Mouse (Mus musculus) spleen, embryonic (tissue): ENCODE data around the gene H3f3b.

Experiments used
- CTCF ChIA-PET: fragments of 350-600 bp; sonication (Branson Sonifier 250); formaldehyde crosslinking; loops from one replicate; lab custom pipeline; 2022; lab: Charles Lee

H3f3b gene

DNA sequence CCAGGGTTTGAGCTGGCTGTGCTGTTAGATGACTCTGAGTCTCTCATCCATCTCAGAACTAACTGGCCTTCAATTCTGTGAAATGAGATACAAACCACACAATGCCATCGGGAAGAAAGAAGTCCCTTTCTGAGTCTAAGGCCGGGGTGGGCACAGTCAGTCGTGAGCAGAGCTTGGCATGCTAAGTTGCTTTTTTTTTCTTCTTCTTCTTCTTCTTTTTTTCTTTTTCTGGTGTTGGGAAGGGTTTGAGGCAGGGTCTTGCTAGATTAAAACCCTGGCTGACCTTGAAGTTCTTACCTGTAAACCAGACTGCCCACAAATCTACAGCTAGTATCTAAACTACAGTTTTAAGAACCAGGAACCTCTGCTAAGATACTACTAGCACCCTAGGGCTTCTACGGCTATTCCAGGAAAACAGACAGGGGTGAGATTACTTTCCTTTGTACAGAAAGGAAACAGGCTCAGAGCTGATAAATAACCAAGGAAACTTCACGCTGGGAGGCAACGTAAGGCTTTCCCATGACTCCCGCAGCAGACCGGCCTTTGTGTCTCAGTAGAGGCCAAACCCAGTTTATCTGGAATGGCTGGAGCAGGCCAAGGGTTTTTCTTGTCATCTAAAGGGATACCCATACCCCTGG is 23.5 kb downstream of the H3f3b start:
- CTCF ChIA-PET: interaction anchor here (0.7 kb wide), 2 partner anchors 64 to 513 kb away, joined by 3 to 7 read pairs; no protein-coding TSS in a partner anchor

DNA sequence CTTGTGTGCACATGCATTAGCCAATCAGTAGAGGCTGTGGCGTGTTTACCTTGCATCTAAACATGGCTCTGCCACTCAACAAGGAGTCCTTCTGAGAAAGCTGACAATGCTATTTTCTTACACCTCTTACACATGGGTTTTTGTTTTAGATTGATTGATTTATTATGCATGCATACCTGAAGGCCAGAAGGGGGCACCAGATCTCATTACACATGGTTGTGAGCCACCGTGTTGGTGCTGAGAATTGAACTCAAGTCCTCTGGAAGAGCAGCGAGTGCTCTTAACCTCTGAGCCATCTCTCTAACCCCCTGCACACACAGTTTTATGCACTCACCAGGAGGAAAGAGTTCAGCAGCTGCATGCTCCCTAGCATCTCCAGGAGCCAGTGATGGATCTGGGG is 24.9 kb downstream of the H3f3b start:
- CTCF ChIA-PET: interaction anchor here (0.8 kb wide), 1 partner anchor 396 kb away, joined by 4 read pairs; no protein-coding TSS in a partner anchor

DNA sequence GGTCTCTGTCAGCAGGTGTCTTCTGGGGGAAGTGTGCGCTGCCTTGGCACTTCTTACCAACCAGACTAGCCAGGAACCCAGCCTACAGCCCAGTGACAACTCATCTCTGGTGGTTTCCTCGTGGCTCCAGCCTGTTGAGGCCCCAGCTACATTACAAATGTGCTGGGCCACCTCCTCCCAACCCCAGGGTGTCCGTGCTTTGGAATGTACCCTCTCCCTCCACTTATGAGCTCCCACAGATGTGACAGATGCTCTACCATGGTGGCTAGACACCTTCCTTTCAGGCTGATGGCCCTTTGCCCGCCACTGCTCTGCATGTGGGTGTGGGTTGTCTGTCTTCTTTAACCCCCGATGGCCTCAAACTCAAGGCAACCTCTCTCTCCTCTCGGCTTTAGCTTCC is 26.0 kb downstream of the H3f3b start:
- CTCF ChIA-PET: interaction anchor here (0.7 kb wide), 1 partner anchor 73 kb away, joined by 4 read pairs; no protein-coding TSS in a partner anchor

DNA sequence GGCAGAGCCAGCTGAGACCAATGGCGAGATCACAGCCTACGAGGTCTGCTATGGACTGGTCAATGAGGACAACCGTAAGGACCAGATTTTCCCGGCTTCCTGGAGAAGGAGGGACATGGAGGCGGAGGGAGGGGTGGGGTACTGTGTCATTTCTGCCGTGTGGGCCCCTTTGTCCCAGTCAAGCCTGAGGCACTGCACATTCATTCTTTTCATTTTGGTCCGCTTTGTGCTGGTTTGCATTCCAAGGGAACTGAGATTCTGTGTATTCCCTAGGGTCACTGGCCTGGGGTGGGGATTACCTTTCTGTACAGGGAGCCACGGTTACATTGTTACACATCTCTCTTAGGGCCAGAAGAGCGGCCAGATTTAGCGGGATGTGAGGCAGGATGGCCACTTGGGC is 27.2 kb downstream of the H3f3b start:
- CTCF ChIA-PET: interaction anchor here (0.7 kb wide), 1 partner anchor 8 kb away, joined by 3 read pairs; no protein-coding TSS in a partner anchor

DNA sequence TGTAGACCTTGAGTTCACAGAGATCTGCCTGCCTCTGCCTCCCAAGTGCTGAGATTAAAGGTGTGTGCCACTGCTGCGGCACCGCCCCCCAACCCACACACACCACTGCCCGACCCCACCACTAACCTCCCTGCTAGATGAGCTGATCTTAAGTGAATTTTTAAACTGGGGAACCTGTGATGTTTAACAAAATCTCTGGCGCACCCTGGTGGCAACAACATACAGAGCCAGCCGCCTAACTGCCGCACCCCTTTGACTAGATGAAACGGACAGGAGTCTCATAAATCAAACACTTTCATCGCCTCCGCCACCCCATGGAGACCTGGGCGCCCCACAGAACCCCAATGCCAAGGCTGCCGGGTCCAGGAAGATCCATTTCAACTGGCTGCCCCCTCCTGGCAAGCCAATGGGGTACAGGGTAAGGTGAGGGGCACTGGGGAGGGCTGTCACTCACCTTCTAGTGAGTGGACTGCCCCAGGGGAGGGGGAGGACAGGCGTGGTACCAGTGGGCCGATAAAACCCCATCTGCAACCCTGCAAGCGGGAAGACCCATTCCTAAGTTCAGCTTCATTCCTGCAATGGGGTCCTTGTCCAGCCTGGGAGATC is 28.1 kb downstream of the H3f3b start:
- CTCF ChIA-PET: interaction anchor here (0.6 to 1.1 kb wide), 2 partner anchors 59 to 60 kb away, joined by 3 to 8 read pairs; no protein-coding TSS in a partner anchor

DNA sequence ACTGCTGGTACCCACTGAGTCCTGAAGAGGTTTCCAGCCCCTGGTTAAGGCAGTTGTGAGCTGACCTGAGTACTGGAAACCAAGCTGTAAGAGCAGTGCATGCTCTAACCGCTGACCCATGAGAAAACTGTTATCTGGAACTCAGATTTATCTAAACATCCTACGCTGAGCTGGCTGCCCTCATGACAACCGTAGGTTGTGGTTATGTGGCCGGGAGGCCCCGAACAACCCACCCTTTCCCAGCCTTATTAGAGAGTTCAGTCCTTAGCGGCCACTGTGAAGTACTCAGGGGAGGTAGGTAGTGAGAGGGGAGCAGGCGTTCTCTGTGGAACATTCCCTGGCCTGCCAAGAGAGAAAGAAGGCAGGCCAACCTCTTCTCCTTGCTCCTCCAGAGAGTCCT is 28.7 kb downstream of the H3f3b start:
- CTCF ChIA-PET: no interaction called here

DNA sequence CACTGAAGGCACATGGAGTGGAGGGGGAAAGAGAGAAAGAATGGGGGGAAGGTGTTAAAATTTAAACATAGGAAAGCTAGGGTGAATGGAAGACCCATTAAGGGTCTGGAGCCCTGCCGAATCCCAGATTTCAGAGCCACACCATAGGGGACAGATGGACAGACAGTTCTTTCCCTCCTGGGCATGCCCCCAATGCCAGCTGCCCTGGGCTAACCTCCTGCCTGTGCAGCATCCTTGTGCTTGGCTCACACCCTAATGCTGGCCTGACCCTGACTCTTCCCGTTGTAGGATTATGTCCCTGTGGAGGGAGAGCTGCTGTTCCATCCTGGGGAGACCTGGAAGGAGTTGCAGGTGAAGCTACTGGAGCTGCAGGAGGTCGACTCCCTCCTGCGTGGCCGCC is 30.1 kb downstream of the H3f3b start:
- CTCF ChIA-PET: no interaction called here

DNA sequence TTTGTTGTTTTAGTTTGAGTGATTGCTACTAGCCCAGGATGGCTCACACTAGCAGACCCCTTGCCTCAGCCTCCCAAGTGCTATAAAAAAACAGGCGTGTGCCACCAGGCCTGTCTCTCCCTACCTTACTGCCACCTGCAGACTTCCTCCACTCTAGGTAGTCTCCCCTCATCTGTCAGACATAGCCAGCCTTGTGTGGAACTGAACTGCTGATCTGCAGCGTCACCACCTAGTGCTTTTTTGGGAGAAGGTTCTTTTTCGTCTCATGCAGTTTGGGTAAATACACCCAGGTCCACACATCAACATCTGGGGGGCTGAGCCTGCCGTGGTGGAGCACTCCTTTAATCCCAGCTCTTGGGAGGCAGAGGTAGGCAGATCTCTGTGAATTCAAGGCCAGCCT is 30.7 kb downstream of the H3f3b start:
- CTCF ChIA-PET: no interaction called here

DNA sequence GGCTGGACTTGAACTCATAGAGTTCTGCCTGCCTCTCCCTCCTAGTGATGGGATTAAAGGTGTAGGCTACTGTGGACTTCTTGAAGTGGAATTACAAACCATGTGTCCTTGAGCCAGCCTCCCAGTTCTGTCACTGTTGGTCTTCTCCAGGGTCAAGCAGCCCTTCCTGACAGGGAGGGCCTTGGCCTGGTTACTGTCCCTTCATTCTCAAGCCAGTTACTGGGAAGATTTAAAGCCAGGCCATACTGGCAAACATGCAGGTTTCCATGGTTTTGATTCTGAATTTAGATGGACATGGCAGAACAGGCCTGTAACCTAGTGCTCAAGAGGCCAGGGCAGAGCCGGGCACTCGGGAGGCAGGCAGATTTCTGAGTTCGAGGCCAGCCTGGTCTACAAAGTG is 32.5 kb downstream of the H3f3b start:
- CTCF ChIA-PET: no interaction called here

DNA sequence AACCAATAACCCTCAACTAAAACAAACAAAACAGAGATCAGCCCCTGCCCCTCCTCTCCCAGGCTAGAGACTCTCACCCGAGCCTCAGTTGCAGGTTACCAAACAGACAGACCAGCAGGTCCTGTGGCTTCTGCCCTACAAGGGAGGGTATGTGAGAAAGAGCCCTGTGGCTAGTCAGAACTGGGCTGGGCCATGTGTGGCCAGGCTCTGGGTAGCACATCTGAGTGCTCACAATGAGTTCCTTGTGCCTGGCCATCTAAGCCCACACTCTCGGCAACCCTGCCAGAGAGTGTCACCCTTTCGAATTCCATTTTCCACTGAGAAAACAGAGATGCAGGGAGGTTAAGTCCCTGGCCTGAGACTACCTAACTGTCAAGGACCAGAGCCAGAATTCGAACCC is 35.7 kb downstream of the H3f3b start:
- CTCF ChIA-PET: no interaction called here

DNA sequence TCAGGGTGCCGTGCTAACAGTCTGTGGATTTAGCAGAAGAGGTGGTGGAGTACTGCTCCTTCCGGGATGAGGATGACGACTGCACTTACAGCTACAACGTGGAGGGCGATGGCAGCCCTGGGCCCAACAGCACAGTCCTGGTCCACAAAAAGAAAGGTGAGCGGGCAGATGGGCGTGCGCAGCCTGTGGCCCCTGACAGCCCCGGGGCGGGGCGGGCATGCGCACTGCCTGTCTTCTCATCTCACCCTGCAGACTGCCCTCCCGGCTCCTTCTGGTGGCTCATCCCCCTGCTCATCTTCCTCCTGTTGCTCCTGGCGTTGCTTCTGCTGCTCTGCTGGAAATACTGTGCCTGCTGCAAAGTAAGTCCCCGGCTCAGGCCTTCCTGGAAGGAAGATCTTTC is 38.1 kb downstream of the H3f3b start:
- CTCF ChIA-PET: no interaction called here

DNA sequence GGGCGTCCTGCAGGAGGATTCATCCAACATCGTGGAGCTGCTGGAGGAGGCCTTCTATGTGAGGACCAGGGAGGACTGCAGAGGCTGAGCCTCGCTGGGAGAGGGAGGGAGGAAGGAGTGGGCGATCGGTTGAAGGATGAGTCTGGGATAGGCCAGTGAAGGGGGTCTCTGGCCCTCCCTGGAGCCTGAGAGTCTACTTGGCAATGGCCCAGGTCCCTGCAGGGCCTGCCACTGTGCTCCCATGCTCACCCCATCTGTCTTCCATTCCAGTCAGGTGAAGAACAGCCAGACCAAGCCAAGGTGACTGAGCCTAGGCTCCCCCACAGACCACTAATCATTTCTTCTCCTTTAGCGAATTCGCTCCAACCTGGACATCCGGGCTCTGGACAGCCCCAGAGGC is 44.5 kb downstream of the H3f3b start:
- CTCF ChIA-PET: interaction anchor here (0.6 kb wide), 1 partner anchor 511 kb away, joined by 3 read pairs; no protein-coding TSS in a partner anchor

DNA sequence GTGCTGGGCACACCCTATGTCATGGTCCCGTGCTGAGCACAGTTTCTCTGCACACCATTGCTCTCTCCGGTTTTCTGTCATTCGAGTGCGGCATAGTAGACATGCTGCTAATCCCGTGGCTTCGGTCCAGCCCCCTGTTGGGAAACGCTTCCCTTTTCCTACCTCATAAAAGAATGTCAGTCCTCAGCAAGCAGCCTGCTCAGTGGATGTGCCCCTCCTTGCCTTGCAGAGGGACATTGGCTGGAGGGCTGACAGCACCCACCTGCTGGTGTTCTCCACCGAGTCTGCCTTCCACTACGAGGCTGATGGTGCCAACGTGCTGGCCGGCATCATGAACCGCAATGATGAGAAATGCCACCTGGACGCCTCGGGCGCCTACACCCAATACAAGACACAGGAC is 45.3 kb downstream of the H3f3b start:
- CTCF ChIA-PET: no interaction called here

DNA sequence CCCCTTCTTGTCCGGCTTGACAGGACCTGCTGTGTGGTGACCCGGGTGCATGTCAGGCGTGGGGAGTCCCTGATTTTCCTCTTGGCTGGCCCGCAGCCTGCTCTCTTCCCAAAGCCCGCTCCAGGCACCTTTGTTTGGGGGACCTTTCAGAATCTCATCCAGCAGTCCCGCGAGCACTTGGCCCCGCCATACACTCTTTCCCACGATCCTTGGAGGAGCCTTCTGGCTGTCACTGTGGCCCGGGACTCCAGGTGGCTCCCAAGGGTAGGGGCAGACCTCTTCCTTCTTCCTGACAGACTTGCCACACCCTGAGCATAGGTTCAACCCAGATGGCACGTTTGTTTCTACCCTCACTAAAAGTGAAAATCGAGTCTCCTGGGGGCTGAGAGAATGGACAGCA is 52.2 kb downstream of the H3f3b start:
- CTCF ChIA-PET: no interaction called here

DNA sequence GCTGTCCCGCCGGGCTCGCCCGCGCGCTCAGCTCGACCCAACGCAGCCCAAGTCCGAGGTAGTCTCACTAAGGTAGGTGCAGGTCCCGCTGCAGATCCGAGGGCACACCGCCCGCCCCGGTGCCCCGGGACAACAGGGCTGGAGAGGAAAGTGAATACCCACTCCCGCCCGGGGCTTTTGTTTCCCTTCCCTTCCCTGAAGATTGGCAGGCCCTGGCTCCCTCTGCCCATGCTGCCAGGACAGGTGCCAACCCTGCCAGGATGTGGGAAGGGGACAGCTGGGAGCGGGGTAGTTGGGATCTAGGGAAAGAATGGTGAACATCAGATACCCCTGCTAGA is 52.7 kb downstream of the H3f3b start:
- CTCF ChIA-PET: no interaction called here

DNA sequence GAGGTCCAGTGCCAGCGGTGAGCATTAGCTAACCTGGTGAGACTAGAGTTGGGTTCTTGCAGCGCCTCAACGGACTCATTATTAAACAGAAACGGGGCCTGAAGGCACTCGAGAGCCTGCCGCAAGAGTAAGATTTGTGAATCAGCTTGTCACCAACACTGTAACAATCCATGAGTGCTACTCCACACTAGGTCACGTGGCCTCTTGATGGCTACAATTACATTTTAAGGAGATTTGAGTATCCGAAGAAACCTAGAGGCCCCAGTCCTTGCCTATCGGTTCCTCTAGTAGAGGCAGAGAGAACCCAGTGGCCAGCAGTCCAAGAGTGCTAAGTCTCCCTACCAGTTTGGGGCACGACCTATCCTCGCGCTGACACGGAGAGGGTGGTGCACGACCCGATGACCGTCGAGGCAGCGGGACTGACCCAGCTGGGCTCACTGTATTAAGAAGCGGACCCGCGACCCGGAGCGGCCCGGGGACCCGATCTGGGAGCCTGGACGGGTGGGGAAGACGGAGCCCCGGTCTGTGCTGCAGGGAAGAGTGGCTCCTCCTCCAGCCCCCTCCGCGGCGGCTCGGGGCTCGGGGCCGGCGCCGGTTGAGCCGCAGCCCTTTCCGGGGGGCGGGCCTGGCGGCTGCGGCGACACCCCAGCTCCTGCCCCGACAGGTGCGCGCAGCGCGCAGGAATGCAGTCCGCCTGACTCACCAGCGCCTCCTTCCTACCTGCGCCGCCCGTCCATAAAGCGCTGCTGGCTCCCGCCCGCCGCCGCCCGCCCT is 53.3 kb downstream of the H3f3b start, which contains the start of gene Itgb4:
Itgb4 (plus strand) TSS at position 401 of the 774 bp plus-strand sequence.
- CTCF ChIA-PET: no interaction called here
